Mouse (Mus musculus): ENCODE data around the gene Mob4.

DNA sequence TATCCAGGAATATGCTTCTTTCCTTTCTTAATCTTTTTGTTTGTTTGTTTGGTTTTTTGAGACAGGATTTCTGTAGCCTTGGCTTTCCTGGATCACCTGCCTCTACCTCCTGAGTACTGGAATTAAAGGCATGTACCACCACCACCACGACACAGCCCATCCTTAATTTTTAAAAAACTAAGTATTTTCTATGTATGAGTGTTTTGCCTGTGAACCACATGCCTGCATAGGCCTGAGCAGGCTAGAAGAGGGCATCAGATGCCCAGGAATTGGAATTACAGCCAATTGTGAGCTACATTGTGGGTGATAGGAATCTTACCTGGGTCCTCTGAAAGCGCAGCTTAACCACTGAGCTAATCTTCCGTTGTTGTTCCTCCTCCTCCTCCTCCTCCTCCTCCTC lies 3.3 kb downstream of the Mob4 start:
- TF ChIP-seq CTCF (IDR thresholded peaks at IDR 0.05; ENCODE audit: low read depth) (no peak), EP300 (IDR thresholded peaks at IDR 0.05; ENCODE audit: low read depth) (no peak)
